Mouse (Mus musculus) adrenal gland, postnatal 36 days (tissue): ENCODE measurements at regions not wholly inside any gene's neighbourhood (a gene's known extent, or its start where the extent isn't known, plus 50 kb on each side); places are given as distances from the start of the nearest gene placed in this dataset.

ENCODE experiments used
- DNase-seq, 2 experiments: peaks; one replicate each; pipeline ENCODE4 v3.0.0; 2021; ENCODE audit warnings: mixed read lengths in 1 of 2

- DNase-seq: no peak
Observed at GRCm38 (mm10) chr9:12492890-12493618, 752.6 kb downstream of the Jrkl start.

GRCm38 (mm10) chr9:12457810-12458209 is 787.8 kb downstream of the Jrkl start:
- no peak for DNase-seq

- no peak for DNase-seq
Observed at GRCm38 (mm10) chr9:12456695-12457094, 788.9 kb downstream of the Jrkl start.

DNA sequence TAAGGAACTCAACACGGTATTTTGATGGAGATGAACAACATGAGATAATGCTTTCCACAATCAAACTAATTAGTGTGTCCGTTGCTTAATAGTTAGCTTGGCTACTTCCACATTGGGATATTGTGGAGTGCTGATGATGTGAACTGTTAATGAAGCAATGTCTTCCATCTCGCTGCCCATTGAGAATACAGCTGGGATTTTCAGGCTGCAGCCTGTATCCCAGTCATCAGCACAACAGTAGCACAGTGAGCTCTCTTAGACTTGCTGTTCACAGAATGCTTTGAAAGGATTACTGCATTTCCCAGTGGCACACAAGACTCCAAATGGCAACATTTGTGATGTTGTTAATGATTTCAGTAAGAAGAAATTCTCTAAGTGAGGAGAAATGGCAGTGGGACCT is 811.5 kb downstream of the Jrkl start:
- no peak for DNase-seq

DNA sequence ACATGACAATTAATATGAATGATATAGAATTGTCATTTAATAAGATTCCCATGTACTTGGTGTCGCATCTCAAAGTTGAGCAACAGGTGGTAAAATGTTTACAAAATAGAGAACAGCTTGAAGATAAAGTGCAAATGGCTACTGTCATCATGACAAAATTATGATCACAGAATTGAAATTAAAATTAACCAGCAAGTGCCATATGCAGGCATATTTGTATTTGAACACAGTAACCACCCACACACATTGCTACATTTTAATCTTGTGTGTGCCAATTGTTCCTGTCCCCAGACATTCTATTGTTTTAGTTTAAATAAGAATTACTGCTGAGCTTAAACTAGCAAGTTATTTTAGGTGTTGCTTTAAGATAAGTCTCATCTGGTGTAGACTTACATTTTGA is 823.7 kb downstream of the Jrkl start:
- DNase-seq: no peak

DNA sequence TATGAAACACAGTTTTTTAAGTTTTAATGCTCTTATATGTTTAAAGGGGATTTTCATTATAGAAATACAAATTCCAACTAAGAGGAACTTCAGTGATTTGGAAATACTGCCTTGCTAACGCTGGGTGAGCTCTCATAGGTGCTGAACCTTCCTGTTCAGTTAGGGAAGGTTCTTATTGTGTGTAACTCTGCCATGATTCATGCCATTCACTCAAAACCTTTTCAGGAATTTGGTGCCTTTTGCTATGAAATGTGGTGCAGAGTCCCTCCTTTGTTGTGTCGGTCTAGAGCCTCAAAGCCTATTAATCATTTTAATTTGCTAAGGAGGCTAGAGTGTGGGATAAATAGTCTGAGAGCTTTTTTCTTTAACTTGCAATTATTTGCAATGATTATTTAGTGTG is 837.1 kb downstream of the Jrkl start:
- DNase-seq: no peak

DNA sequence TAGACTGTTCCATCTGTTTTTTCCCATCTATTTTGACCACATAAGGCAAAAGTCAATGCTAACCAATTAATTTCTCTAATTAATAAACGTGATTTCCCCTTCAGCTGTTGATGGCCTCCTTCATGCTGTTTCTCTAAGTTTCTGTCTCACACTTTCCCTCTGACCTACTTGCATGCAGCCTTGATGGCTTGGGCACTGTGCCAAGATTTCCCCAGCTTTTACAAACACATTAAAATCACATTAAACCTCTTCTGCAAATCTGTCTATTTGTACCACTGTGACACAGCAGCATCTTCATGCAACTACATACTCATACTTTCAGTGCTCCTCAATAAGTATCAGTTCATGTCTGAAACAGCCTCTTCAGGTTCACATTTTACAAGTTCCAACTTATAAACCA is 841.4 kb downstream of the Jrkl start:
- DNase-seq: peak; percentile 39 to 53

DNA sequence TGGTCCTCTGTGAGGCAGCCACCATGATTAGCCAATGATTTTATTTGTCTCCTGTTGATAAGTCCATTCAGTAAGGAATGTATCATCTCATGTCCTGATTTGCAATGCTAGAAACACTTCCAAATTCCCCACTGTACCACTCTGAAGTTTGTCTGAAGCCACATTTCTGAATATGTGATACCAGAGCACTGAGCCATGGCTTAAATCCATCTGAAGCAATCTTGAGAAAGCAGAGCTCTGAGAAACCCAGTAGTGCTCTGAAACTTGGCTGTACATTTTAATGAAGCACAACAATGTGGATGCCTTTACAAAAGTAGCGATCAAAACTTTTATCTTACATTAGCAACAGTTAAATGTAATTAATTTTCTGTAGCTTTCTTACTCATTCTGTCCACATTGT is 850.0 kb downstream of the Jrkl start:
- DNase-seq: no peak

DNA sequence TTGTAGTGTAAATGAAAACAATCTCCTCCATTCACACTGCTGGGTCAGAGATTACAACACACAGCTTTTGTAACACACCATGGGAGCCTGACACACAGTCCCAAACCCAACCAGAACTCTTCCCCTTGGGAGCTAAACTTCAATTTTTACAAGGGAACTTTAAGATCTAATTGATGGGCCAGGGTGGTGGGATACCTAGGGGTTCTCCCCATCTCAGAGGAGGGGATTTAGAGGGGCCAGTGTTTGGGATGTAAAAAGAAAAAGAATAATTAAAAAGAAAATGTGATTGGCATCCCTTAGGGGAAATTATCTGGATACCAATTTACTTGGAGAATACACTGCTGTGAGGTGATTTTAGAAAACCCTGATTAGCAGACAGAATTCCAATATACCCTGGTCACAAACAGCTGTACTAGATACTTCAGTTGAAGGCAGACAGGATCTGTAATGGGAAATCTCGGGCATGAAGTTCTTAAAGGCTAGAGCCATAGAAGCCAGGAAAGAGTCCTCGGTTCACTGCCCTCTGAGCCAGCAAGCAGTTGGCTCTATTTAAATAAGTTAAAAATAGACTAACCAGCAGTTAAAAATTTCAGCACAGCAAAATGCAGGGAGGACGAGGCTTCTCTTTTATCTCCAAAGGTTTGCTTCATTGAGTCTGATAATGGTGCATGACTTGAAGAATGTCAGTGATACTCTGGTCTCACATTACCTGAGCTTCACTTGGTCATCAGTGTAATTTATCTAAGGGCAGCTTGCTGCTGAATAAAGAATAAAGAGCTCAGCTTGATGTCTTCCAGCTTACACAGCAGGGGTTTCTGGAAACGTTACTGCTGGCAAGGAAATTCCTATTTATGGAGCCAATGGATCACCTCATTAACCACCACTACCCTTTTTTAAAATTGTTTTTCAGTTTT is 864.6 kb downstream of the Jrkl start:
- DNase-seq: no peak

DNA sequence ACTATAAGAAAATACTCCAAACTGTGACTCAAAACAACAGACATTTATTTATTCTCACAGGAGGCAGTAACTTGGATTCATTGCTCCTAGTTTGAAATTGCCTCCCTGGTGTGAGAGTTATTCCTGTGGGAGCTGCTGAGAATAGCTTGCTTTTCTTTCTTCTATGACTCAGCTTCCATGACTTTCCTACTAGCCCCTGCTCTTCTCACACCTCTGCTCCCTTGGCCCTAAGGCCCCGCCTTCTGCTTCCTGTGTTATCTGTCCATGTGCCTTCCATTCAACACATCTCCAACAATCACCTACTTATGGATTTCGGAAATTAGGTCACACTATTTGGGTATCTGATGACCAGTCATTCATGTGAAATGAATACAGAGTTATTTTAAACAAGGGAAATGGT is 865.6 kb downstream of the Jrkl start:
- no peak for DNase-seq

DNA sequence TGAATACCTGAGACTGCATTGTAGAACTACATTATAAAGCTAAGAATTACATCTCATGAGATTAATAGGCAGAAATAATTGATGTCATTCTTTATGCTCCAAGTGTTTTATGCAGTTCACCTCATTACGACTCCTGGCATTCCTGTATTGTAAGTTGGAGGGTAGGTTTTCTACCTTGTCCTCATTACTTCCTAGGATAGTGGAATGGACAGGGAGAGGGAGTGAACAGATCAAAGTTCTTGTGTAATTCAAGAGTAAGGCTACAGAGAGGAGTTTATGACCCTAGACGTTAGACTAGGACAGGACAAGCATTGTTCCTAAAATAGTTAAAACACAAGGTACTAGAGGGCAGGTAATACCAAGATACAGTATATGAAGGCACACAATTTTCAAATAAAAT is 901.3 kb downstream of the Jrkl start:
- DNase-seq: no peak

- DNase-seq: no peak
Observed at GRCm38 (mm10) chr9:12341453-12341852, 904.2 kb downstream of the Jrkl start.

DNA sequence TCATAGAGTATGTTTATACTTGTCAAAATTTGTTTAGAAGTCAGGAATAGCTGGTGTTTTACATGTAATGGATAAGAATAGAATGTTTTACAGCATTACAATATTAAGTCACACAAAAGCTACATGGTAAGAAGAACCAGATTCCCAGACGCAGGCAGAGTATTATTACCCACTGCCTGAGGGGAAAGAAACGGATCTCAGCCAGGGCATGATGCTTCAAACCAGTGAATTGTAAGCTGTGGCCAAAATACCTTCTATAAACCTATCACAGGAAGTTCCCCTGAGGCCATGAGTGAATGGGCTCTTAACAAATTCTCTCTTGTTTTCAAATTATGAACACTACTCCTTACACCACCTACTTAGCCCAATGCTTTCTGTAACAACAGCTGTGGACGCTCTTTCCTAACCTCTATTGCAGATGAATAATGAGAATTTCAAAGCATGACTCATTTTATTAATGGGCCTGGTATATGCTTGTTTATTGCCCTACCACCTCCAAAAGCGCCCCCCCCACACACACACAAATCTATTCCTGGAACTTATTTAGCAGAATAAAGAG is 932.0 kb downstream of the Jrkl start:
- no peak for DNase-seq

- no peak for DNase-seq
Observed at GRCm38 (mm10) chr9:12313027-12313426, 932.6 kb downstream of the Jrkl start.
